Mouse (Mus musculus): ENCODE data around the gene Apol7a. TPM values are rescaled to one million over a fixed set of nuclear protein-coding genes. Genes with fewer than 3 reads are reported as not detected.

The Apol7a gene
- polyA plus RNA-seq, 1 experiment from 2014 or later, result not detected

DNA sequence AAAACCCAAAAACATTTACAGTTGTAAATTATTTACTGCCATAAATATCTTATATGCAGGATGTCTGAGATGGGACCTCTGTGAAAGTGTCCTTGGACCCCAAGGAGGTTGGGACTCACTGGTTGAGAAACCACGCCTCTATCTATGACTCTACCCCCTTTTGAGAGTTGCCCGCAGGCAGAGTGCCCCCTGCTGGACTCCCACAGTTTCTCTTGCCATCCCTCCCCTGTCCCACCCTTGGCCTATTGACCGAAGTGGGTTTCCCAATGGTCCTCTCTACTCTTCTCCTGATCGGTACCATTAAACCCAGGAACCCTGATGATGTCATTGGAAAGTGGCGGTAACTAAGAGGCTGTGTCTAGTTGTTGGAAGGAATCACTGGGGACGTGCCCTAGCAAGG is 56.9 kb downstream of the Apol7a start:
- no peaks in the 10 kb centered on the region for H3K36me3 ChIP-seq
- no peaks in the 10 kb centered on the region for H3K9me3 ChIP-seq
- no peak overlapping the region for H3K4me2 ChIP-seq (replicated peaks)
- WGBS, result 91% methylated on average over 6 of the region's 6 CpGs
- no peak for ATAC-seq (replicated peaks)
- no peak overlapping the region for H3K4me3 ChIP-seq
- peaks cover 22% of the 10 kb centered on the region for H3K4me1 ChIP-seq
- H3K27ac ChIP-seq (replicated peaks), result no peak overlapping the region
- H3K9ac ChIP-seq (replicated peaks), result no peak overlapping the region
- H3K27me3 ChIP-seq, result no peaks in the 10 kb centered on the region

DNA sequence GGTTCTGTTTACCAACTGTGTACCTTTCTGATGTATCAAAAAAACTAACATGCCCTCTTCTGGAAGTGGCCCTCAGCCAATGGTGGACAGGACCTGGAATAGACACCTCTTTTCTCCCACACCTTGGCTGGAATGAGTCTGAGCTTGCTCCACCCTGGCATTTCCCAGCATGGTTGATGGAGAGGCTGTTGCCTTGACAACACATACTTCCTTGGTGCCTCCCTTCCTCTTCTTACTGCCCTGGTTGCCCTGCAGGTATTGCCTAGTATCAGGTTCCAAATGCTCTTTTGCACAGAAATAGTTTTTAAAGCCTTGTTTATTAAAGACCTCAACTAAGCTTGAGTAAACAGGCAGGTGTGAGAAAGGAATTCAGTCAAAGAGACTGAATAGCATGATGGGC is 58.3 kb downstream of the Apol7a start:
- Histone ChIP-seq H3K36me3 (no peaks in the 10 kb centered on the region), H3K27ac (replicated peaks) (no peak overlapping the region), H3K4me2 (replicated peaks) (no peak overlapping the region), H3K4me1 (peaks cover 34% of the 10 kb centered on the region), H3K9ac (replicated peaks) (no peak overlapping the region), H3K9me3 (no peaks in the 10 kb centered on the region), H3K27me3 (no peaks in the 10 kb centered on the region), H3K4me3 (no peak overlapping the region)
- ATAC-seq (replicated peaks), result no peak

DNA sequence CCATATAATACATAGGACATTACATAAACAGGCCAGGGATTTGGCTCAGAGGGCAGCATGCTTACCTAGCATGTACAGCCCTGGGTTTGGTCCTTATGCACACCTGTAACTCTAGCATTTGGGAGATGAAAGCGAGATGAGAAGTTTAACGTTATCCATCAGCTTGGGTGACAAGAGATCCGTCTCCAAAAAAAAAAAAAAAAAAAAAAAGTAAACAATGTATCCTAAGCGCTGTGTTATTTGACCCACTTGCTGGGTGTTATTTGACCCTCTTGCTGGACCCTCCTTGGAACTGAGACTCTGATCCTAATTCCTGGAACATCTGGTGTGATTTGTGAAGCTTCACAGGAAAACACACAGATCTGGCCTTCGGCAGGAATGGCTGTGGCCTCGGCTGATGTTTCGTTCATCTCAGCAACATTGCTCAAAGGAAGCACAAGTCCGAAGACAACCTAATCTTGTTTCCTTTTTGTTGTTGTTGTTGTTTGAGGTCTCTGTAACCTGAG is 59.9 kb downstream of the Apol7a start:
- Histone ChIP-seq H3K9me3 (no peaks in the 10 kb centered on the region), H3K27me3 (no peaks in the 10 kb centered on the region), H3K9ac (replicated peaks) (no peak overlapping the region), H3K4me3 (no peak overlapping the region), H3K27ac (replicated peaks) (no peak overlapping the region), H3K4me1 (peaks cover 26% of the 10 kb centered on the region), H3K36me3 (no peaks in the 10 kb centered on the region), H3K4me2 (replicated peaks) (no peak overlapping the region)
- 92% methylated on average over 8 of the region's 8 CpGs for WGBS
- no peak for ATAC-seq (replicated peaks)

DNA sequence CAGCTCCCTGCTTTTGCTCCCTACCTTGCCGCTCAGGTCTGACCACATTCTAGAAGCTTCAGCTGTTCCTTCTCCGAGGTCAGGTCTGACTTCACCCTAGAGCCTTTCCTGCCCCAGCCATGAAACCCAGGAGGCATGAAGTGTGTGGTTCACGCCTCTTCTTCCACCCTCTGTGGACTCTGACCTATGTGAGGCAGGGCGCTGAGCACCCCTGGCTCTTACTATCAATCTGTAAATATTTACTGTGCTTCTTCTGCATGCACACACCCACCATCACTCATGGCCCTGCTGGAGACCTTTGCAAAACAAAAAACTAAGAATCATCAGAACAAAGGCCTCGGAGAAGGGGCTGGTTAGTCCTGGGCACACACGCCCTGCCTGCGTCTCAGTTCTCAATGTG is 60.5 kb downstream of the Apol7a start:
- H3K27me3 ChIP-seq, result no peaks in the 10 kb centered on the region
- no peak overlapping the region for H3K4me3 ChIP-seq
- no peaks in the 10 kb centered on the region for H3K36me3 ChIP-seq
- H3K9me3 ChIP-seq, result no peaks in the 10 kb centered on the region
- ATAC-seq (replicated peaks), result no peak
- H3K27ac ChIP-seq (replicated peaks), result no peak overlapping the region
- 71% methylated on average over 7 of the region's 7 CpGs for WGBS
- H3K4me2 ChIP-seq (replicated peaks), result no peak overlapping the region
- H3K9ac ChIP-seq (replicated peaks), result no peak overlapping the region
- H3K4me1 ChIP-seq, result peaks cover 21% of the 10 kb centered on the region

Other genes with a start within 250 kb of the Apol7a start
- 173 and 183 TPM in 2 replicates for gene Rbfox2, start 92.1 kb downstream of the Apol7a start, polyA plus RNA-seq (2015; fragmentation: Nextera tagmentation; extraction: Ambion mirVana)
- gene Apol9a, start 12.0 kb upstream of the Apol7a start, polyA plus RNA-seq (2015; fragmentation: Nextera tagmentation; extraction: Ambion mirVana), result 0.11 and 0.19 TPM in 2 replicates
- gene Apol7b, start 48.4 kb upstream of the Apol7a start, polyA plus RNA-seq (2015; fragmentation: Nextera tagmentation; extraction: Ambion mirVana), result not detected in 2 replicates
- gene Apol10a, start 77.9 kb upstream of the Apol7a start, polyA plus RNA-seq (2015; fragmentation: Nextera tagmentation; extraction: Ambion mirVana), result not detected in 2 replicates
- not detected in 2 replicates for gene Apol11a, start 109.2 kb upstream of the Apol7a start, polyA plus RNA-seq (2015; fragmentation: Nextera tagmentation; extraction: Ambion mirVana)
- gene Apol7c, start 134.2 kb upstream of the Apol7a start, polyA plus RNA-seq (2015; fragmentation: Nextera tagmentation; extraction: Ambion mirVana), result not detected in 2 replicates
- not detected in 2 replicates for gene 1700025B11Rik, start 162.8 kb upstream of the Apol7a start, polyA plus RNA-seq (2015; fragmentation: Nextera tagmentation; extraction: Ambion mirVana)
- not detected in 2 replicates for gene Apol10b, start 197.0 kb upstream of the Apol7a start, polyA plus RNA-seq (2015; fragmentation: Nextera tagmentation; extraction: Ambion mirVana)
- gene Gm36245, start 200.1 kb upstream of the Apol7a start, polyA plus RNA-seq (2015; fragmentation: Nextera tagmentation; extraction: Ambion mirVana), result not detected in 2 replicates
- gene Apol11b, start 244.2 kb upstream of the Apol7a start, polyA plus RNA-seq (2015; fragmentation: Nextera tagmentation; extraction: Ambion mirVana), result 0.14 and 0.18 TPM in 2 replicates

Measured in forebrain, embryonic 15.5 days (tissue).